Mouse (Mus musculus) midbrain, embryonic 10.5 days (tissue): Measurements from ENCODE around the gene Tfip11. TPM values are rescaled to one million over a fixed set of nuclear protein-coding genes. Genes with fewer than 3 reads are reported as not detected.

Experiments used
- DNase-seq: peaks from one replicate; pipeline ENCODE4 v3.0.0-alpha.2; 2017; ENCODE audit warnings: low spot score
- H3K27ac ChIP-seq: fragments of 300-500 bp; sonication (generic); replicated peaks from 2 replicates; pipeline ENCODE4 v1.5.1; 2016; ENCODE audit warnings: mild to moderate bottlenecking
- H3K27me3 ChIP-seq: fragments of 300-500 bp; sonication (generic); 2 replicates; pipeline ENCODE4 v1.6.1; 2016; ENCODE audit warnings: low read depth, mild to moderate bottlenecking; ENCODE audit not compliant: poor library complexity, severe bottlenecking
- H3K36me3 ChIP-seq: fragments of 300-500 bp; sonication (generic); 2 replicates; pipeline ENCODE4 v1.6.1; 2016; ENCODE audit warnings: mild to moderate bottlenecking, moderate library complexity
- H3K4me1 ChIP-seq: fragments of 300-500 bp; sonication (generic); 2 replicates; pipeline ENCODE4 v1.6.1; 2016
- H3K4me3 ChIP-seq: fragments of 300-500 bp; sonication (generic); 2 replicates; pipeline ENCODE4 v1.5.1; 2016; ENCODE audit warnings: mild to moderate bottlenecking, moderate library complexity
- H3K9me3 ChIP-seq: fragments of 300-500 bp; sonication (generic); replicated peaks from 2 replicates; pipeline ENCODE4 v1.6.1; 2016; ENCODE audit warnings: mild to moderate bottlenecking
- WGBS: fragments of 180-500 bp; shearing (Covaris S2); methylation state at CpG from one replicate; pipeline ENCODE4 v1.1.7; 2016; 5-methylcytosine and 5-hydroxymethylcytosine counted together
- polyA plus RNA-seq: library from polyadenylated mRNA; unstranded; fragments of >200 nt; fragmentation: Nextera tagmentation; extraction: Ambion mirVana; gene quantifications from 2 replicates; pipeline ENCODE4 v1.2.1, GENCODE M21; 2016

Tfip11 gene
- polyA plus RNA-seq, result 43.0 and 47.6 TPM in 2 replicates

- Histone ChIP-seq H3K9me3 (no peaks in the 10 kb centered on the region), H3K27ac (peak within 1 kb of the TSS; percentile 83), H3K4me3 (peak within 1 kb of the TSS; percentile 100), H3K36me3 (peaks cover 35% of the 10 kb centered on the region), H3K4me1 (peaks cover 32% of the 10 kb centered on the region), H3K27me3 (no peaks in the 10 kb centered on the region)
- whole genome bisulfite sequencing, result 9% methylated on average over 48 of the region's 48 CpGs
- DNase-seq, result peak; percentile 96
These were observed at the start of gene Tfip11 for GRCm38 (mm10) chr5:112325546-112326445. TSS of gene Tfip11 (plus strand) at chr5:112326358.

- H3K27ac ChIP-seq, result peak overlapping the region; percentile 89
- under 1% methylated on average over 24 of the region's 24 CpGs for WGBS
- no peaks in the 10 kb centered on the region for H3K36me3 ChIP-seq
- H3K4me3 ChIP-seq, result peak overlapping the region; percentile 87
- DNase-seq, result no peak
- no peaks in the 10 kb centered on the region for H3K9me3 ChIP-seq
- H3K4me1 ChIP-seq, result peaks cover 92% of the 10 kb centered on the region
- peaks cover 12% of the 10 kb centered on the region for H3K27me3 ChIP-seq
These were observed 49.2 kb upstream of the Tfip11 start for GRCm38 (mm10) chr5:112276907-112277348.

- DNase-seq, result no peak
- WGBS, result 92% methylated on average over 11 of the region's 11 CpGs
- H3K4me3 ChIP-seq, result peak overlapping the region; percentile 87
- no peaks in the 10 kb centered on the region for H3K36me3 ChIP-seq
- H3K9me3 ChIP-seq, result no peaks in the 10 kb centered on the region
- H3K27me3 ChIP-seq, result peaks cover 12% of the 10 kb centered on the region
- H3K4me1 ChIP-seq, result peaks cover 90% of the 10 kb centered on the region
- H3K27ac ChIP-seq, result no peak overlapping the region
These were observed 48.2 kb upstream of the Tfip11 start for GRCm38 (mm10) chr5:112277906-112278470.

GRCm38 (mm10) chr5:112279181-112280021 lies 46.8 kb upstream of the Tfip11 start:
- Histone ChIP-seq H3K27me3 (peaks cover 10% of the 10 kb centered on the region), H3K9me3 (no peaks in the 10 kb centered on the region), H3K36me3 (no peaks in the 10 kb centered on the region), H3K27ac (no peak overlapping the region), H3K4me1 (peaks cover 83% of the 10 kb centered on the region), H3K4me3 (no peak overlapping the region)
- no peak for DNase-seq
- WGBS, result 92% methylated on average over 17 of the region's 17 CpGs

GRCm38 (mm10) chr5:112280151-112280550 lies 46.0 kb upstream of the Tfip11 start:
- Histone ChIP-seq H3K27me3 (peaks cover 2% of the 10 kb centered on the region), H3K27ac (no peak overlapping the region), H3K36me3 (no peaks in the 10 kb centered on the region), H3K4me1 (peaks cover 77% of the 10 kb centered on the region), H3K9me3 (no peaks in the 10 kb centered on the region), H3K4me3 (no peak overlapping the region)
- DNase-seq, result no peak
- 86% methylated on average over 7 of the region's 7 CpGs for WGBS

- no peaks in the 10 kb centered on the region for H3K9me3 ChIP-seq
- WGBS, result 69% methylated on average over 15 of the region's 15 CpGs
- no peak overlapping the region for H3K4me3 ChIP-seq
- H3K27me3 ChIP-seq, result no peaks in the 10 kb centered on the region; the same call in 1 of the 2 replicates
- peaks cover 69% of the 10 kb centered on the region for H3K4me1 ChIP-seq
- DNase-seq, result no peak
- peak overlapping the region; percentile 49; the same call in 1 of the 2 replicates for H3K27ac ChIP-seq
- H3K36me3 ChIP-seq, result 0 out of 2 replicates have a peak, but pooled peaks cover 3% of the 10 kb centered on the region
These were observed 45.1 kb upstream of the Tfip11 start for GRCm38 (mm10) chr5:112280863-112281660.

- peaks cover 65% of the 10 kb centered on the region for H3K4me1 ChIP-seq
- H3K4me3 ChIP-seq, result no peak overlapping the region
- 0 out of 2 replicates have a peak overlapping the region, but pooled peaks have one; percentile 49 for H3K27ac ChIP-seq
- H3K36me3 ChIP-seq, result 0 out of 2 replicates have a peak, but pooled peaks cover 3% of the 10 kb centered on the region
- WGBS, result 86% methylated on average over 4 of the region's 4 CpGs
- DNase-seq, result no peak
- H3K9me3 ChIP-seq, result no peaks in the 10 kb centered on the region
- H3K27me3 ChIP-seq, result no peaks in the 10 kb centered on the region; the same call in 1 of the 2 replicates
These were observed 44.5 kb upstream of the Tfip11 start for GRCm38 (mm10) chr5:112281676-112282075.

GRCm38 (mm10) chr5:112282123-112282779 lies 43.9 kb upstream of the Tfip11 start:
- Histone ChIP-seq H3K9me3 (no peaks in the 10 kb centered on the region), H3K27me3 (no peaks in the 10 kb centered on the region; the same call in 1 of the 2 replicates), H3K4me3 (no peak overlapping the region), H3K36me3 (0 out of 2 replicates have a peak, but pooled peaks cover 3% of the 10 kb centered on the region), H3K4me1 (peaks cover 61% of the 10 kb centered on the region), H3K27ac (0 out of 2 replicates have a peak overlapping the region, but pooled peaks have one; percentile 42)
- 77% methylated on average over 6 of the region's 6 CpGs for WGBS
- no peak for DNase-seq

GRCm38 (mm10) chr5:112282780-112283482 lies 43.2 kb upstream of the Tfip11 start:
- 0 out of 2 replicates have a peak, but pooled peaks cover 3% of the 10 kb centered on the region for H3K36me3 ChIP-seq
- 78% methylated on average over 9 of the region's 9 CpGs for WGBS
- no peak for DNase-seq
- H3K27me3 ChIP-seq, result no peaks in the 10 kb centered on the region
- 0 out of 2 replicates have a peak overlapping the region, but pooled peaks have one; percentile 14 for H3K27ac ChIP-seq
- H3K9me3 ChIP-seq, result no peaks in the 10 kb centered on the region
- peaks cover 57% of the 10 kb centered on the region for H3K4me1 ChIP-seq
- H3K4me3 ChIP-seq, result no peak overlapping the region

- Histone ChIP-seq H3K36me3 (0 out of 2 replicates have a peak, but pooled peaks cover 3% of the 10 kb centered on the region), H3K27ac (0 out of 2 replicates have a peak overlapping the region, but pooled peaks have one; percentile 14), H3K9me3 (no peaks in the 10 kb centered on the region), H3K4me1 (peaks cover 55% of the 10 kb centered on the region), H3K27me3 (no peaks in the 10 kb centered on the region), H3K4me3 (no peak overlapping the region)
- WGBS, result 74% methylated on average over 10 of the region's 10 CpGs
- no peak for DNase-seq
These were observed 42.5 kb upstream of the Tfip11 start for GRCm38 (mm10) chr5:112283543-112284202.
